Comparison of ENCODE assay signal across 8 mouse cellular contexts in genomic region chr7:30589435-30590301, GRCm38 (mm10). TPM values are rescaled to one million over a fixed set of nuclear protein-coding genes. Genes with fewer than 3 reads are reported as not detected.
DNase-seq lines count a peak whose midpoint lies in the region; ATAC-seq lines count a peak whose summit lies in the region.

No protein-coding gene starts in this region.

- intact Hi-C loops in gastrocnemius, postnatal 14 days (cut with DNase I; ENCODE audit: low total_unique reads) = loop anchor here (2.0 to 10.0 kb wide), 2 partner anchors 23 to 265 kb away; partner anchors contain the start of genes Ffar3 and Upk1a
- intact Hi-C loops in left cerebral cortex, postnatal 10 days (cut with DNase I) = loop anchor here (5.0 kb wide), 1 partner anchor 323 kb away; the partner anchor contains the start of gene Mag

- ATAC-seq in megakaryocyte-erythroid progenitor cell, adult 5-6 weeks (replicated peaks; ENCODE audit: low FRiP score, low TSS enrichment, poor library complexity, severe bottlenecking) = peak; percentile 34; the same call in 1 of the 2 replicates

- peak; percentile 87 for DNase-seq in adrenal gland, adult 2 months
- DNase-seq in embryo, embryonic 11 days = peak; percentile 92
- DNase-seq in gastrocnemius, postnatal 14 days = peak; percentile 83
- peak; percentile 88 for DNase-seq in induced T-regulatory cell, adult 2 months (ENCODE audit: low read depth)
- peak; percentile 76 to 90 for DNase-seq in left cerebral cortex, postnatal 10 days (ENCODE audit: extremely low spot score in 1 of 2, low spot score in 2 of 2)
- peak; percentile 78 for DNase-seq in right cerebral cortex, postnatal 25 days
- peak; percentile 76 to 88 for DNase-seq in urinary bladder, postnatal 4 days (ENCODE audit: low spot score in 2 of 2)

RNA-seq across cellular contexts. Expression of gene Kmt2b, which starts 1.1 kb away (rescaled TPM):
- total RNA-seq in adrenal gland, adult 2 months (2021) = 10 to 100 TPM; 28.5 to 41.4 TPM
- 50.2 and 50.4 TPM in 2 replicates for polyA plus RNA-seq in adrenal gland, adult 2 months (2012; rRNA removed)
- total RNA-seq in gastrocnemius, postnatal 14 days (2021) = 10 to 100 TPM; 14.1 to 15.2 TPM
- 10 to 100 TPM; 54.1 to 56.9 TPM for total RNA-seq in left cerebral cortex, postnatal 10 days (2021)
- 105 and 115 TPM in 2 replicates for total RNA-seq in megakaryocyte-erythroid progenitor cell, adult 5-6 weeks (2014; fragmentation: Nextera tagmentation)
- 17.0 and 17.3 TPM in 2 replicates for total RNA-seq in megakaryocyte-erythroid progenitor cell, adult 5-6 weeks (2017)

RNA-seq across cellular contexts. Expression of gene Zbtb32, which starts 9.0 kb away (rescaled TPM):
- total RNA-seq in adrenal gland, adult 2 months (2021) = under 1 TPM in 1 of 2 experiments, not detected in 1; 0.46 TPM
- polyA plus RNA-seq in adrenal gland, adult 2 months (2012; rRNA removed) = 0.44 and 0.45 TPM in 2 replicates
- total RNA-seq in gastrocnemius, postnatal 14 days (2021) = not detected
- not detected for total RNA-seq in left cerebral cortex, postnatal 10 days (2021)
- not detected in 2 replicates for total RNA-seq in megakaryocyte-erythroid progenitor cell, adult 5-6 weeks (2014; fragmentation: Nextera tagmentation)
- total RNA-seq in megakaryocyte-erythroid progenitor cell, adult 5-6 weeks (2017) = not detected in 2 replicates

RNA-seq across cellular contexts. Expression of gene Upk1a, which starts 23.0 kb away (rescaled TPM):
- total RNA-seq in adrenal gland, adult 2 months (2021) = under 1 TPM in 1 of 2 experiments, not detected in 1; 0.21 TPM
- polyA plus RNA-seq in adrenal gland, adult 2 months (2012; rRNA removed) = 1.3 and 1.5 TPM in 2 replicates
- total RNA-seq in gastrocnemius, postnatal 14 days (2021) = under 1 TPM; 0.14 to 0.16 TPM
- total RNA-seq in left cerebral cortex, postnatal 10 days (2021) = under 1 TPM in 1 of 2 experiments, not detected in 1; 0.32 TPM
- total RNA-seq in megakaryocyte-erythroid progenitor cell, adult 5-6 weeks (2014; fragmentation: Nextera tagmentation) = 0.83 TPM in 1 of 2 replicates, not detected in the other
- total RNA-seq in megakaryocyte-erythroid progenitor cell, adult 5-6 weeks (2017) = 0.99 TPM in 1 of 2 replicates, not detected in the other

RNA-seq across cellular contexts. Expression of gene Igflr1, which starts 24.4 kb away (rescaled TPM):
- 1 to 10 TPM; 3.0 to 3.8 TPM for total RNA-seq in adrenal gland, adult 2 months (2021)
- 6.9 and 10.1 TPM in 2 replicates for polyA plus RNA-seq in adrenal gland, adult 2 months (2012; rRNA removed)
- under 1 TPM; 0.60 to 0.88 TPM for total RNA-seq in gastrocnemius, postnatal 14 days (2021)
- 1 to 10 TPM; 1.5 to 1.8 TPM for total RNA-seq in left cerebral cortex, postnatal 10 days (2021)
- total RNA-seq in megakaryocyte-erythroid progenitor cell, adult 5-6 weeks (2014; fragmentation: Nextera tagmentation) = 3.7 and 11.3 TPM in 2 replicates
- total RNA-seq in megakaryocyte-erythroid progenitor cell, adult 5-6 weeks (2017) = not detected in 2 replicates

RNA-seq across cellular contexts. Expression of gene Psenen, which starts 26.2 kb away (rescaled TPM):
- total RNA-seq in adrenal gland, adult 2 months (2021) = 100 to 1,000 TPM; 185 to 190 TPM
- polyA plus RNA-seq in adrenal gland, adult 2 months (2012; rRNA removed) = 88.6 and 123 TPM in 2 replicates
- total RNA-seq in gastrocnemius, postnatal 14 days (2021) = 10 to 100 TPM; 83.4 to 92.7 TPM
- 10 to 100 TPM; 79.1 to 82.8 TPM for total RNA-seq in left cerebral cortex, postnatal 10 days (2021)
- 150 and 174 TPM in 2 replicates for total RNA-seq in megakaryocyte-erythroid progenitor cell, adult 5-6 weeks (2014; fragmentation: Nextera tagmentation)
- total RNA-seq in megakaryocyte-erythroid progenitor cell, adult 5-6 weeks (2017) = 99.1 and 117 TPM in 2 replicates

Comparison
In these comparisons a context has a peak if more than half of its experiments do, and no peak if none do; other contexts are left out.
1. Peak in every context shown above with its lines: DNase-seq and ATAC-seq.